Mouse (Mus musculus) cerebellum, adult 2 months (tissue): ENCODE measurements around the gene Tmem132c.

Experiments
- CTCF ChIP-seq: fragments of 200-500 bp; IDR thresholded peaks from 2 replicates; pipeline ENCODE4 v1.5.1; 2011; ENCODE audit warnings: low read depth, mild to moderate bottlenecking, control low read depth, low read length, moderate library complexity, borderline replicate concordance; ENCODE audit not compliant: insufficient read depth
- POLR2A ChIP-seq: fragments of 200-500 bp; IDR thresholded peaks from 2 replicates; pipeline ENCODE4 v1.6.1; 2011; ENCODE audit warnings: low read length, control low read depth, borderline replicate concordance; ENCODE audit not compliant: insufficient read depth

DNA sequence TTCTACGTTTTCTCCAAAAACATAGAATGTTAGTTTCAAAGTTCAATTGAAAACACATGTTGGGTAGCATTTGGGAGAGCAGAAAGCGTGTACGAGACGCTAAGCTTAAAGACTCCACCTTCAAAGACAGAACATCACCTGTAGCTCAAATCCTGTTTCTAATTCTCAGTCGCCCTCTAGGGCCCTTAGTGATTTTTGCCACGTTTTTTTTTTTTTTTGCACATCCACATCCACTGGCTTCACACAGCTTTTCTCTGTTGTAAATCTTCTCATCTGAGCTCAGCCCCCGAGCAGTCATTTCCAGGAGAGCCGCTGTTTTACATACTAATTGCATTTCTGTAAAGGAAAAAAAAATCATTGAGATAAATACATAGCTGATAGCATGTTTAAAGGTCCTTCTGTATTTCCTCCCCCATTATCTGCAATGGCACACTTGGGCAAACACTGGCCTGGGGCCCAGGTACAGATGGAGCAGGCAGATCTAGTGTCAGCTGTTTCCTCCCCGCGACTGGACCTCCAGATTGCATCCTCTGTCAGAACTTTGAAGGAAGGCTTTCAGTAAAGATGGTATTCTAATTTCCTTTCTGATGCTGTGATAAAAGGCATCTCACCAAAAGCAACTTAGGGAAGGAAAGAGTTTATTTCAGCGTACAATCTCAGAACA, 15.5 kb downstream of the Tmem132c start:
- TF ChIP-seq POLR2A: no peak
- TF ChIP-seq CTCF: no peak
